Mouse (Mus musculus): ENCODE data around the gene Ppil3. TPM values are rescaled to one million over a fixed set of nuclear protein-coding genes. Genes with fewer than 3 reads are reported as not detected.
A peak's percentile ranks its signal among the peaks of the same experiment; 100 is the strongest.

The Ppil3 gene
- polyA plus RNA-seq, 2 experiments: 18.6 to 29.8 TPM

DNA sequence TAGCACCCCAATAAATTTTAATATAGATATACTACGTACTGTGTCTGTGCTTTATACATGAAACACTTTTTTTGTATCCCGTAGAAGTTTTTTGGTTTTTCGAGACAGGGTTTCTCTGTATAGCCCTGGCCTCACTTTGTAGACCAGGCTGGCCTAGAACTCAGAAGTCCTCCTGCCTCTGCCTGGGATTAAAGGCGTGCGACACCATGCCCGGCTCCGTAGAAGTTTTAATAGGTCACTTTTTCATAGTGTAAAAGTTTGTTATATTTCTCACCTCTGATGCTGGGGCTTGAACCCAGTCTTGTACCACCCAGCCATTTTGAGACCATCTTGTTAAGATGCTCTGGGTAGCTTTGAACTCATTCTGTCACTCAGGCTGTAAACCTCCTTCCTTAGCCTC is 38.0 kb downstream of the Ppil3 start:
- no peaks in the 10 kb centered on the region for H3K9me3 ChIP-seq (ENCODE audit: control insufficient read depth, low read length)
- ATAC-seq (ENCODE audit: insufficient read depth): no peak
- H3K9ac ChIP-seq (replicated peaks): no peak overlapping the region
- H3K27me3 ChIP-seq (ENCODE audit: control insufficient read depth, insufficient read depth, low read length): no peaks in the 10 kb centered on the region
- H3K27ac ChIP-seq: no peak overlapping the region
- TF ChIP-seq CTCF (IDR thresholded peaks at IDR 0.05; ENCODE audit: low read depth) (no peak), EP300 (IDR thresholded peaks at IDR 0.05; ENCODE audit: low read depth) (no peak)
- peaks cover 62% of the 10 kb centered on the region for H3K36me3 ChIP-seq (replicated peaks; ENCODE audit: control insufficient read depth, insufficient read depth, low read depth)
- 90% methylated on average over 7 of the region's 7 CpGs for WGBS (ENCODE audit: insufficient replicate concordance)
- no peak overlapping the region for H3K4me3 ChIP-seq (ENCODE audit: insufficient read depth in 1 of 2, low read depth in 2 of 2, low read length in 2 of 2)
- H3K4me2 ChIP-seq (ENCODE audit: low read depth): no peak overlapping the region
- no peaks in the 10 kb centered on the region for H3K4me1 ChIP-seq (replicated peaks; ENCODE audit: control insufficient read depth in 2 of 2, insufficient read depth in 2 of 2, low read length in 1 of 2)
- no peak for DNase-seq (ENCODE audit: low read depth in 3 of 3, low spot score in 3 of 3)

GRCm38 (mm10) chr1:58403745-58404144 is 41.5 kb downstream of the Ppil3 start:
- H3K4me3 ChIP-seq (ENCODE audit: insufficient read depth in 1 of 2, low read depth in 2 of 2, low read length in 2 of 2): no peak overlapping the region
- no peak for TF ChIP-seq CTCF (IDR thresholded peaks at IDR 0.05; ENCODE audit: low read depth)
- no peak for TF ChIP-seq EP300 (IDR thresholded peaks at IDR 0.05; ENCODE audit: low read depth)
- no peak overlapping the region for H3K9ac ChIP-seq (replicated peaks)
- no peak for DNase-seq (ENCODE audit: low read depth in 3 of 3, low spot score in 3 of 3)
- no peak overlapping the region for H3K27ac ChIP-seq
- H3K4me2 ChIP-seq (ENCODE audit: low read depth): no peak overlapping the region
- WGBS (ENCODE audit: insufficient replicate concordance): 79% methylated on average over 5 of the region's 5 CpGs
- no peaks in the 10 kb centered on the region for H3K27me3 ChIP-seq (ENCODE audit: control insufficient read depth, insufficient read depth, low read length)
- H3K36me3 ChIP-seq (replicated peaks; ENCODE audit: control insufficient read depth, insufficient read depth, low read depth): peaks cover 68% of the 10 kb centered on the region
- no peaks in the 10 kb centered on the region for H3K9me3 ChIP-seq (ENCODE audit: control insufficient read depth, low read length)
- no peaks in the 10 kb centered on the region for H3K4me1 ChIP-seq (replicated peaks; ENCODE audit: control insufficient read depth in 2 of 2, insufficient read depth in 2 of 2, low read length in 1 of 2)
- no peak for ATAC-seq (ENCODE audit: insufficient read depth)

DNA sequence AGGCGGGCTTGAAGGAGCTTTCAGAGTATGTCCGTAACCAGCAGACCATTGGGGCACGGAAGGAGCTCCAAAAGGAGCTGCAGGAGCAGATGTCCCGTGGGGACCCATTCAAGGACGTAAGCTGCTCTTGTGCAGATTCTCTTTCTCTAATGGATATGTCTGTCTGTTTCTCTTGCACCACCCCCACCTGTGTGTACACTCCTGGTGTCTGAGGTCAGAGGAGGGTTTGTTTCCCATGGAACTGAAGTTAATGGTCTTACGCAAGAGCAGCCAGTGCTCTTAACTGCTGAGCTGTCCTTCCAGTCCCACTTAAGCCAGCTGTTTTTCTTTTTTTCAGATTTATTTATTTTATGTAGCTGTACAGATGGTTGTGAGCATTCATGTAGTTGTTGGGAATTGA is 43.9 kb downstream of the Ppil3 start:
- no peak overlapping the region for H3K9ac ChIP-seq (replicated peaks)
- no peak overlapping the region for H3K4me3 ChIP-seq (ENCODE audit: insufficient read depth in 1 of 2, low read depth in 2 of 2, low read length in 2 of 2)
- WGBS (ENCODE audit: insufficient replicate concordance): 84% methylated on average over 6 of the region's 6 CpGs
- no peaks in the 10 kb centered on the region for H3K4me1 ChIP-seq (replicated peaks; ENCODE audit: control insufficient read depth in 2 of 2, insufficient read depth in 2 of 2, low read length in 1 of 2)
- H3K27me3 ChIP-seq (ENCODE audit: control insufficient read depth, insufficient read depth, low read length): no peaks in the 10 kb centered on the region
- TF ChIP-seq CTCF (IDR thresholded peaks at IDR 0.05; ENCODE audit: low read depth) (no peak), EP300 (IDR thresholded peaks at IDR 0.05; ENCODE audit: low read depth) (no peak)
- no peak overlapping the region for H3K27ac ChIP-seq
- H3K9me3 ChIP-seq (ENCODE audit: control insufficient read depth, low read length): no peaks in the 10 kb centered on the region
- DNase-seq (ENCODE audit: low read depth in 3 of 3, low spot score in 3 of 3): no peak
- H3K36me3 ChIP-seq (replicated peaks; ENCODE audit: control insufficient read depth, insufficient read depth, low read depth): peaks cover 86% of the 10 kb centered on the region
- peak; percentile 45; the same call in 1 of the 2 replicates for ATAC-seq (ENCODE audit: insufficient read depth)
- no peak overlapping the region for H3K4me2 ChIP-seq (ENCODE audit: low read depth)

GRCm38 (mm10) chr1:58397731-58398130 is 47.6 kb downstream of the Ppil3 start:
- DNase-seq (ENCODE audit: low read depth in 3 of 3, low spot score in 3 of 3) (no peak), ATAC-seq (ENCODE audit: insufficient read depth) (no peak)
- Histone ChIP-seq H3K4me2 (ENCODE audit: low read depth) (no peak overlapping the region), H3K4me3 (ENCODE audit: insufficient read depth in 1 of 2, low read depth in 2 of 2, low read length in 2 of 2) (no peak overlapping the region), H3K36me3 (replicated peaks; ENCODE audit: control insufficient read depth, insufficient read depth, low read depth) (peaks cover 76% of the 10 kb centered on the region), H3K9me3 (ENCODE audit: control insufficient read depth, low read length) (no peaks in the 10 kb centered on the region), H3K9ac (replicated peaks) (no peak overlapping the region), H3K27me3 (ENCODE audit: control insufficient read depth, insufficient read depth, low read length) (no peaks in the 10 kb centered on the region), H3K4me1 (replicated peaks; ENCODE audit: control insufficient read depth in 2 of 2, insufficient read depth in 2 of 2, low read length in 1 of 2) (peaks cover 0 to 7% of the 10 kb centered on the region in 2 experiments; a peak in 1 of 4 replicates), H3K27ac (no peak overlapping the region)
- 87% methylated on average over 6 of the region's 6 CpGs for WGBS (ENCODE audit: insufficient replicate concordance)
- no peak for TF ChIP-seq CTCF (IDR thresholded peaks at IDR 0.05; ENCODE audit: low read depth)
- TF ChIP-seq EP300 (IDR thresholded peaks at IDR 0.05; ENCODE audit: low read depth): no peak

GRCm38 (mm10) chr1:58396179-58396578 is 49.1 kb downstream of the Ppil3 start:
- no peaks in the 10 kb centered on the region for H3K27me3 ChIP-seq (ENCODE audit: control insufficient read depth, insufficient read depth, low read length)
- no peaks in the 10 kb centered on the region for H3K9me3 ChIP-seq (ENCODE audit: control insufficient read depth, low read length)
- DNase-seq (ENCODE audit: low read depth in 3 of 3, low spot score in 3 of 3) (no peak), ATAC-seq (ENCODE audit: insufficient read depth) (no peak)
- H3K4me3 ChIP-seq (ENCODE audit: insufficient read depth in 1 of 2, low read depth in 2 of 2, low read length in 2 of 2): no peak overlapping the region
- H3K36me3 ChIP-seq (replicated peaks; ENCODE audit: control insufficient read depth, insufficient read depth, low read depth): peaks cover 62% of the 10 kb centered on the region
- 83% methylated on average over 1 of the region's 1 CpGs for WGBS (ENCODE audit: insufficient replicate concordance)
- H3K4me2 ChIP-seq (ENCODE audit: low read depth): no peak overlapping the region
- H3K27ac ChIP-seq: no peak overlapping the region
- TF ChIP-seq EP300 (IDR thresholded peaks at IDR 0.05; ENCODE audit: low read depth): no peak
- peak; percentile 21; the same call in 1 of the 2 replicates for TF ChIP-seq CTCF (IDR thresholded peaks at IDR 0.05; ENCODE audit: low read depth)
- H3K9ac ChIP-seq (replicated peaks): no peak overlapping the region
- H3K4me1 ChIP-seq (replicated peaks; ENCODE audit: control insufficient read depth in 2 of 2, insufficient read depth in 2 of 2, low read length in 1 of 2): peaks cover 4 to 9% of the 10 kb centered on the region in 2 experiments; a peak in 2 of 4 replicates
